Mouse (Mus musculus): ENCODE data around the gene Gabpa.

DNA sequence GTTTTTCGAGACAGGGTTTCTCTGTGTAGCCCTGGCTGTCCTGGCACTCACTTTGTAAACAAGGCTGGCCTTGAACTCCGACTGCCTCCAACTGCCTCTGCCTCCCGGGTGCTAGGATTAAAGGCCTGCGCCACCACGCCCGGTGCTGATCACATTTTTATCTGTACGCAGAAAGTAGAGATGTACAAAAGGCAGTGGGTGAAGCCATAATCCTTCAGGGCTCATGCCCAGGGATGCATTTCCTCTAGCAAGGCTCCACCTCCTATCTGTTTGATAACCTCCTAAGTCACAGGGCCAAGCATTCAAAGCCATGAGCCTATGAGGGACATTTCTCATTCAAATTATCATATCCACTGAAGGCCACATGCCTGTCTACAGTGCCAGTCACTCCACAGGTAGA lies 26.9 kb upstream of the Gabpa start:
- no peak for TF ChIP-seq POLR2A (IDR thresholded peaks at IDR 0.05; ENCODE audit: borderline replicate concordance, control insufficient read depth, low read depth, low read length)
- no peak for TF ChIP-seq CTCF (IDR thresholded peaks at IDR 0.05; ENCODE audit: control insufficient read depth, insufficient read depth, low read length)

All from bone marrow, adult 2 months (tissue).